Mouse (Mus musculus) activated CD4-positive, CD25-positive, alpha-beta regulatory T cell, adult 4 months (primary cell): ENCODE measurements at regions not wholly inside any gene's neighbourhood (a gene's known extent, or its start where the extent isn't known, plus 50 kb on each side); places are given as distances from the start of the nearest gene placed in this dataset.

ENCODE experiments used
- ATAC-seq: one replicate; pipeline ENCODE4 v1.8.0; 2017

- no peak for ATAC-seq
Measured at GRCm38 (mm10) chr9:115484408-115484807, 174.2 kb upstream of the Stt3b start.

- no peak for ATAC-seq
Measured at GRCm38 (mm10) chr9:115485219-115485618, 175.0 kb upstream of the Stt3b start.

GRCm38 (mm10) chr9:115487175-115487760 is 177.0 kb upstream of the Stt3b start:
- no peak for ATAC-seq

- ATAC-seq: no peak
Measured at GRCm38 (mm10) chr9:115488913-115489809, 178.9 kb upstream of the Stt3b start.

- ATAC-seq: peak; percentile 87
Measured at GRCm38 (mm10) chr9:115492431-115493171, 182.4 kb upstream of the Stt3b start.

GRCm38 (mm10) chr9:115493765-115494164 is 183.5 kb upstream of the Stt3b start:
- ATAC-seq: no peak

- ATAC-seq: peak; percentile 98
Measured at GRCm38 (mm10) chr9:115499536-115499935, 189.3 kb upstream of the Stt3b start.

- ATAC-seq: no peak
Measured at GRCm38 (mm10) chr9:115504789-115505188, 194.6 kb upstream of the Stt3b start.

- ATAC-seq: no peak
Measured at GRCm38 (mm10) chr9:115507131-115507689, 197.0 kb upstream of the Stt3b start.

- ATAC-seq: no peak
Measured at GRCm38 (mm10) chr9:115512835-115513629, 202.8 kb upstream of the Stt3b start.

- ATAC-seq: no peak
Measured at GRCm38 (mm10) chr9:115517903-115518302, 207.7 kb upstream of the Stt3b start.

- ATAC-seq: no peak
Measured at GRCm38 (mm10) chr9:115524161-115524560, 213.9 kb upstream of the Stt3b start.

GRCm38 (mm10) chr9:115524591-115524990 is 214.4 kb upstream of the Stt3b start:
- ATAC-seq: no peak

GRCm38 (mm10) chr9:115526322-115526721 is 216.1 kb upstream of the Stt3b start:
- peak; percentile 95 for ATAC-seq

GRCm38 (mm10) chr9:115526981-115527380 is 216.8 kb upstream of the Stt3b start:
- no peak for ATAC-seq

- ATAC-seq: no peak
Measured at GRCm38 (mm10) chr9:115534198-115534597, 224.0 kb upstream of the Stt3b start.

GRCm38 (mm10) chr9:115543665-115544064 is 233.4 kb upstream of the Stt3b start:
- no peak for ATAC-seq

GRCm38 (mm10) chr9:115545178-115545577 is 235.0 kb upstream of the Stt3b start:
- no peak for ATAC-seq

- ATAC-seq: no peak
Measured at GRCm38 (mm10) chr9:115545792-115546191, 235.6 kb upstream of the Stt3b start.

- ATAC-seq: no peak
Measured at GRCm38 (mm10) chr9:115547625-115548325, 237.6 kb upstream of the Stt3b start.

GRCm38 (mm10) chr9:115548722-115549349 is 238.6 kb upstream of the Stt3b start:
- no peak for ATAC-seq
